Mouse (Mus musculus): ENCODE measurements around the gene Nceh1. TPM values are rescaled to one million over a fixed set of nuclear protein-coding genes. Genes with fewer than 3 reads are reported as not detected.

Gene Nceh1
- total and polyA plus RNA-seq, 2 experiments = 8.9 to 32.5 TPM

- Histone ChIP-seq H3K27ac (replicated peaks; ENCODE audit: insufficient read depth, low read depth, low read length) (no peak overlapping the region), H3K4me3 (ENCODE audit: insufficient read depth, low read depth, low read length) (no peak overlapping the region), H3K27me3 (ENCODE audit: control insufficient read depth, insufficient read depth, low read length) (no peaks in the 10 kb centered on the region), H3K79me2 (ENCODE audit: control insufficient read depth, insufficient read depth, low read length) (no peaks in the 10 kb centered on the region; the same call in 1 of the 2 replicates), H3K4me1 (ENCODE audit: control insufficient read depth, insufficient read depth, low read length) (no peaks in the 10 kb centered on the region; the same call in 1 of the 2 replicates), H3K36me3 (ENCODE audit: control insufficient read depth, insufficient read depth, low read length) (peaks cover 1% of the 10 kb centered on the region; the same call in 1 of the 2 replicates), H3K9ac (ENCODE audit: low read depth, low read length) (no peak overlapping the region)
- WGBS = 54% methylated on average over 4 of the region's 4 CpGs
- TF ChIP-seq CTCF (IDR thresholded peaks at IDR 0.05; ENCODE audit: low read depth, low read length) (no peak), POLR2A (IDR thresholded peaks at IDR 0.05; ENCODE audit: extremely low read depth, insufficient read depth, low read length) (no peak)
- peak; percentile 25 for DNase-seq (ENCODE audit: extremely low read depth, low read depth, low spot score)
Observed at GRCm38 (mm10) chr3:27326633-27327191, 143.9 kb downstream of the Nceh1 start.

DNA sequence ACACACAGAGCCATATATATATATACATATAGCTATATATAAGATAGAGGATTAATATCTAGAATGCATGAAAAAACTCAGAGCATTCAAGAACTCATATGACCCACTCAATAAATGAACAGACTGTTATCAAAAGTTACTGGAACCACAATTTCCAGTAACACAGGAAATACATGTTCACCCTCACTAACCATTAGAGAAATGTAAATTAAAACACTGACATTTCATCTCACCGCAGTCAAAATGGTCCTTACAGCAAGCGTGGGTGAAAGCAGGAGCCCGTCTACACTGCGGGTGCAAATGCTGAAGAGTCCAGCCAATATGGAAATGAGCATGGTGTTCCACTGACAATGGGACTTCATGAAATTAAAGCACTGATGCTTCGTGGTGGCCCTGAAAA lies 147.9 kb downstream of the Nceh1 start:
- Histone ChIP-seq H3K27me3 (ENCODE audit: control insufficient read depth, insufficient read depth, low read length) (no peaks in the 10 kb centered on the region), H3K4me3 (ENCODE audit: insufficient read depth, low read depth, low read length) (no peak overlapping the region), H3K36me3 (ENCODE audit: control insufficient read depth, insufficient read depth, low read length) (peaks cover 1% of the 10 kb centered on the region; the same call in 1 of the 2 replicates), H3K27ac (replicated peaks; ENCODE audit: insufficient read depth, low read depth, low read length) (no peak overlapping the region), H3K9ac (ENCODE audit: low read depth, low read length) (no peak overlapping the region), H3K4me1 (ENCODE audit: control insufficient read depth, insufficient read depth, low read length) (no peaks in the 10 kb centered on the region; the same call in 1 of the 2 replicates), H3K79me2 (ENCODE audit: control insufficient read depth, insufficient read depth, low read length) (no peaks in the 10 kb centered on the region)
- WGBS = 86% methylated on average over 5 of the region's 5 CpGs
- no peak for DNase-seq (ENCODE audit: extremely low read depth, low read depth, low spot score)
- TF ChIP-seq CTCF (IDR thresholded peaks at IDR 0.05; ENCODE audit: low read depth, low read length) (no peak), POLR2A (IDR thresholded peaks at IDR 0.05; ENCODE audit: extremely low read depth, insufficient read depth, low read length) (no peak)

Other genes starting within 250 kb of the Nceh1 start
- gene Ect2, start 29.1 kb upstream of the Nceh1 start, total RNA-seq (2014; rRNA removed) = 1.8 and 2.2 TPM in 2 replicates
- gene Ect2, start 29.1 kb upstream of the Nceh1 start, polyA plus RNA-seq (2012; rRNA removed) = 0.34 and 0.56 TPM in 2 replicates
- gene Tnfsf10, start 134.1 kb downstream of the Nceh1 start, total RNA-seq (2014; rRNA removed) = 3.9 and 5.0 TPM in 2 replicates
- 1.1 and 2.2 TPM in 2 replicates for gene Tnfsf10, start 134.1 kb downstream of the Nceh1 start, polyA plus RNA-seq (2012; rRNA removed)
- gene Ghsr, start 188.4 kb downstream of the Nceh1 start, total RNA-seq (2014; rRNA removed) = not detected in 2 replicates
- gene Ghsr, start 188.4 kb downstream of the Nceh1 start, polyA plus RNA-seq (2012; rRNA removed) = not detected in 2 replicates